Mouse (Mus musculus) liver, embryonic 14.5 days (tissue): ENCODE measurements around the gene Foxn3. TPM values are rescaled to one million over a fixed set of nuclear protein-coding genes. Genes with fewer than 3 reads are reported as not detected.

Experiments
- ATAC-seq: fragments of 200-750 bp; cut with Nextera tagmentation; 2 replicates; pipeline ENCODE4 v1.8.0; 2017; ENCODE audit warnings: moderate number of reproducible peaks, mild to moderate bottlenecking, moderate library complexity; ENCODE audit not compliant: insufficient read depth
- DNase-seq, 3 experiments: peaks; one replicate each; pipeline ENCODE4 v3.0.0-alpha.2; 2012 to 2013; ENCODE audit warnings: low read depth in 3 of 3, low spot score in 3 of 3
- H3K27ac ChIP-seq: fragments of 300-500 bp; sonication (generic); 2 replicates; pipeline ENCODE4 v1.5.1; 2014; ENCODE audit warnings: moderate library complexity, mild to moderate bottlenecking, control low read depth, inconsistent platforms
- H3K27me3 ChIP-seq: fragments of 300-500 bp; sonication (generic); 2 replicates; pipeline ENCODE4 v1.6.1; 2014; ENCODE audit warnings: mild to moderate bottlenecking, low read length, moderate library complexity; ENCODE audit not compliant: control insufficient read depth, insufficient read depth
- H3K36me3 ChIP-seq: fragments of 300-500 bp; sonication (generic); replicated peaks from 2 replicates; pipeline ENCODE4 v1.6.1; 2014; ENCODE audit warnings: low read depth; ENCODE audit not compliant: control insufficient read depth, insufficient read depth
- H3K4me1 ChIP-seq, 2 experiments: fragments of 200-500 bp in 1 of 2; fragments of 300-500 bp in 1 of 2; sonication (generic) in 1 of 2; replicated peaks; 2 replicates each; pipeline ENCODE4 v1.6.1; 2012 to 2014; ENCODE audit warnings: antibody characterized with exemption in 1 of 2, inconsistent platforms in 1 of 2, low read length in 1 of 2; ENCODE audit not compliant: control insufficient read depth in 2 of 2, insufficient read depth in 2 of 2
- H3K4me2 ChIP-seq: fragments of 300-500 bp; sonication (generic); 2 replicates; pipeline ENCODE4 v1.6.1; 2014; ENCODE audit warnings: low read depth, mild to moderate bottlenecking, control low read depth, moderate library complexity
- H3K4me3 ChIP-seq, 2 experiments: fragments of 200-500 bp in 1 of 2; fragments of 300-500 bp in 1 of 2; sonication (generic) in 1 of 2; 2 replicates each; pipeline ENCODE4 v1.5.1; 2012 to 2014; ENCODE audit warnings: low read depth in 2 of 2, low read length in 2 of 2, mild to moderate bottlenecking in 2 of 2, control low read depth in 1 of 2, inconsistent platforms in 1 of 2, moderate library complexity in 1 of 2; ENCODE audit not compliant: insufficient read depth in 1 of 2
- H3K9ac ChIP-seq: fragments of 300-500 bp; sonication (generic); replicated peaks from 2 replicates; pipeline ENCODE4 v1.6.1; 2014; ENCODE audit warnings: mild to moderate bottlenecking, control low read depth, moderate library complexity
- H3K9me3 ChIP-seq: fragments of 300-500 bp; sonication (generic); 2 replicates; pipeline ENCODE4 v1.6.1; 2016; ENCODE audit warnings: low read length, mixed read lengths; ENCODE audit not compliant: control insufficient read depth
- CTCF ChIP-seq: IDR thresholded peaks from 2 replicates; pipeline ENCODE4 v1.5.1; 2016; ENCODE audit warnings: antibody characterized with exemption, low read depth, control low read depth
- EP300 ChIP-seq: IDR thresholded peaks from 2 replicates; pipeline ENCODE4 v1.6.1; 2016; ENCODE audit warnings: antibody characterized with exemption, low read depth
- WGBS: fragments of 180-500 bp; shearing (Covaris S2); extraction: QIAGEN DNeasy Blood & Tissue Kit; methylation state at CpG from one replicate; pipeline ENCODE4 v1.1.7; 2014; ENCODE audit not compliant: insufficient replicate concordance; 5-methylcytosine and 5-hydroxymethylcytosine counted together
- polyA plus RNA-seq, 2 experiments: library from polyadenylated mRNA; depleted of rRNA in 1 of 2; stranded (reverse) in 1 of 2; unstranded in 1 of 2; fragments of >200 nt; fragmentation: Nextera tagmentation in 1 of 2; extraction: Ambion mirVana in 1 of 2; gene quantifications; 2 replicates each; pipeline versions ENCODE4 v1.2.1 to v1.2.3; 2012 to 2014

Gene Foxn3
- polyA plus RNA-seq, 2 experiments = 2.7 to 13.6 TPM

DNA sequence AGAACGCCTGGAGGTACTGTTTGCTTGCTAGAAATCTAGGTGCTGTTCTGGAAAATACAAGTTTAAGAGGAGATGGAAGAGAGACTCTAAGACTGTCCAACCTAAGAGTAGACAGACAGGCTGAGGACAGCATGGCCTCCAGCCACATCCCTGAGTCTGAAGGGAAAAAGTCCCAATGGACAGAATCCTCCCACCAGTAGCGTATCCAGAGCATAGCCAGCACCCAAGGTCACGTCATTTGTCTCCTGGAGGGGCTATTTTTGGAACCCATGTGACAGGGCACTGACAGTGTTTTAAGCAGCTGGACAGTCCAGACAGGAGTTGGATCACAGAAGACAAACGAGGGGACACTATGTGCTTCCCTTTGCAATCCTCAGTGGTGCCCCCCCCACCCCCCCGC is 46.3 kb upstream of the Foxn3 start:
- DNase-seq = no peak
- TF ChIP-seq EP300 = no peak
- no peak for TF ChIP-seq CTCF

DNA sequence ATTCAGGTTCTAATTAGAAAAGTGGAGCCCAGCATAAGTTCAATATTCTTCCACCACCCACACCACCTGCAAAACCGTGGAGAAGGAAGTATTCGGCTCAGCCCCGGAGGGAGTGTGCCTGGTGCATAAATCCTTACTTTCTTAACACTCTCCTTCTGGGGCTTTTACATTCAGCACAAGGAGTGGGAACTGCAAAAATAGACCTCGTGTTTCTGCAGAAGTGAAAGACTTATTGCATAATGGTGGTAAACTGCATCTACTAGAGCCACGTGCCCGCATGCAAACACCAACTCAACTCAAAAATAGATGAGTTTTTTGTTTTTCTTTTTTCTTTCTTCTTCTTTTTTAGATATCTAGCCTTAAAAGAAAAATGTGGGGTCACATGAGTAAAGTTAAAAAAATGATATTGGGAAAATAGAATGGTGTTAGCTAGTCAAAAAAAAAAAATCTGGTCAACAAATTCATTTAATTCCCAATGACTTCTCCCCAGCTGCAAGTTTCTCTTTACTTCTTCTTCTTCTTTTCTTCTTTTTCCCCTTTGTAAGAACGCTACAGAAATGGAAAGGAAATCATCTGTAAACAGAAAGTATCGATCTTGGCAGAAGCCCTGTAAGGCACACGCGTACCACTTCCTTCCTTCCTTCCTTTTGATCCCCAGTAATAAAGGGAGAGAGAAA is 45.0 kb upstream of the Foxn3 start:
- Histone ChIP-seq H3K27ac (no peak overlapping the region), H3K36me3 (no peaks in the 10 kb centered on the region), H3K27me3 (no peaks in the 10 kb centered on the region), H3K9me3 (no peaks in the 10 kb centered on the region), H3K9ac (no peak overlapping the region), H3K4me2 (no peak overlapping the region), H3K4me3 (no peak overlapping the region), H3K4me1 (no peaks in the 10 kb centered on the region)
- no peak for TF ChIP-seq CTCF
- no peak for TF ChIP-seq EP300
- WGBS = 23% methylated on average over 10 of the region's 10 CpGs
- no peak for DNase-seq
- no peak for ATAC-seq

More for the DNA sequence above, 46.3 kb upstream of the Foxn3 start:
- Histone ChIP-seq H3K9me3 (no peaks in the 10 kb centered on the region), H3K36me3 (no peaks in the 10 kb centered on the region), H3K4me1 (no peaks in the 10 kb centered on the region), H3K27ac (no peak overlapping the region), H3K27me3 (no peaks in the 10 kb centered on the region), H3K4me3 (no peak overlapping the region), H3K9ac (no peak overlapping the region), H3K4me2 (no peak overlapping the region)
- ATAC-seq = no peak
- WGBS = 62% methylated on average over 5 of the region's 5 CpGs

GRCm38 (mm10) chr12:99603381-99603780 is 40.0 kb upstream of the Foxn3 start:
- no peaks in the 10 kb centered on the region for H3K4me1 ChIP-seq
- H3K27me3 ChIP-seq = no peaks in the 10 kb centered on the region
- H3K4me3 ChIP-seq = no peak overlapping the region
- H3K9me3 ChIP-seq = no peaks in the 10 kb centered on the region
- H3K9ac ChIP-seq = no peak overlapping the region
- H3K4me2 ChIP-seq = no peak overlapping the region
- DNase-seq (no peak), ATAC-seq (no peak)
- WGBS = 70% methylated on average over 2 of the region's 2 CpGs
- TF ChIP-seq EP300 = no peak
- no peak for TF ChIP-seq CTCF
- H3K27ac ChIP-seq = no peak overlapping the region
- H3K36me3 ChIP-seq = no peaks in the 10 kb centered on the region

GRCm38 (mm10) chr12:99601841-99602240 is 38.5 kb upstream of the Foxn3 start:
- ATAC-seq (no peak), DNase-seq (no peak)
- Histone ChIP-seq H3K9me3 (no peaks in the 10 kb centered on the region), H3K4me3 (no peak overlapping the region), H3K4me2 (no peak overlapping the region), H3K9ac (no peak overlapping the region), H3K27me3 (no peaks in the 10 kb centered on the region), H3K4me1 (no peaks in the 10 kb centered on the region), H3K36me3 (no peaks in the 10 kb centered on the region), H3K27ac (no peak overlapping the region)
- WGBS = 54% methylated on average over 3 of the region's 3 CpGs
- TF ChIP-seq CTCF = no peak
- no peak for TF ChIP-seq EP300

- H3K4me3 ChIP-seq = no peak overlapping the region
- H3K4me2 ChIP-seq = no peak overlapping the region
- ATAC-seq (no peak), DNase-seq (no peak)
- no peak overlapping the region for H3K27ac ChIP-seq
- H3K36me3 ChIP-seq = no peaks in the 10 kb centered on the region
- no peaks in the 10 kb centered on the region for H3K4me1 ChIP-seq
- H3K9me3 ChIP-seq = no peaks in the 10 kb centered on the region
- H3K9ac ChIP-seq = no peak overlapping the region
- no peaks in the 10 kb centered on the region for H3K27me3 ChIP-seq
- 19% methylated on average over 8 of the region's 8 CpGs for WGBS
- no peak for TF ChIP-seq EP300
- no peak for TF ChIP-seq CTCF
Measured at GRCm38 (mm10) chr12:99601392-99601791, 38.0 kb upstream of the Foxn3 start.
